Mouse (Mus musculus): Measurements from ENCODE around the gene Ociad2.

The Ociad2 gene

DNA sequence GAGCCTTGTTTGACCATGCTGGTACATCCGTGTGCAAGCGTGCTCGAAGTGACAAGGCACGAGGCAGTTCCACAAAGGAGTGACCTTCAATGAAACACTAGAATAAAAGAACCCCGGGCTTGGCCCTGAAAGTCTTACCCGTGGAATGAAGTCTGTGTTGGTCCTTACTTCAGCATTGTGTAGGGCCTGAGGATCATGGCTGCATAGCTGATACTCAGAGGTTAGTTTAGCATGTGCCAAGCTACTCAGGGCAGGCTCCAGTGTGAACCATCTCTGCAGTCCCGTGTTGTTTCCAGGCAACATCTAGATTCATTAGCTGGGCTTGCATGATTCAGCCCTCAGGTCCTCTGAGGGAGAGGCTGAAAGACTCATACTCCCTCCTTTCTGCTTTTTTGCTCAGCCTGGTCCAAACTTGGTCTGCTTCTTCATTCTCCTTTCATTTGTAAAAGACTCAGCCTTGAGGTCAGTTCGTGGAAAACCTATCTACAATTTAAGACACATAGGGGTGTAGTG is at the start of gene Ociad2:
TSS of gene Ociad2 (minus strand) at position 306 of the 513 bp plus-strand sequence.
- DNase-seq = no peak

DNA sequence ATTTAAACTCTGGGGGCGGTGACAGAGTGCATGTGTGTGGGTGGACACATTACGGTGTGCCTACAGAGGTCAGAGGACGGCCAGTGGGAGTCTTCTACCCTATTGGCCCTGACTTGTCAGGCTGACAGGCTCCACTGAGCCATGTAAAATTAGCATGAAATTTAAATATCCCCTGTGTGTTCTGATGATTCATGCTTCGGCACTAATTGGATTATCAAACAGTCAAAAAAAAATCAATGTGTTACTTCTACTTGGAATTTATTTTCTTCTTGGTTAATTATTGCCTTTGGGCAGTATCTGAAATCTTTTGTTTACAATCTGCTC is 42.8 kb upstream of the Ociad2 start:
- no peak for DNase-seq

DNA sequence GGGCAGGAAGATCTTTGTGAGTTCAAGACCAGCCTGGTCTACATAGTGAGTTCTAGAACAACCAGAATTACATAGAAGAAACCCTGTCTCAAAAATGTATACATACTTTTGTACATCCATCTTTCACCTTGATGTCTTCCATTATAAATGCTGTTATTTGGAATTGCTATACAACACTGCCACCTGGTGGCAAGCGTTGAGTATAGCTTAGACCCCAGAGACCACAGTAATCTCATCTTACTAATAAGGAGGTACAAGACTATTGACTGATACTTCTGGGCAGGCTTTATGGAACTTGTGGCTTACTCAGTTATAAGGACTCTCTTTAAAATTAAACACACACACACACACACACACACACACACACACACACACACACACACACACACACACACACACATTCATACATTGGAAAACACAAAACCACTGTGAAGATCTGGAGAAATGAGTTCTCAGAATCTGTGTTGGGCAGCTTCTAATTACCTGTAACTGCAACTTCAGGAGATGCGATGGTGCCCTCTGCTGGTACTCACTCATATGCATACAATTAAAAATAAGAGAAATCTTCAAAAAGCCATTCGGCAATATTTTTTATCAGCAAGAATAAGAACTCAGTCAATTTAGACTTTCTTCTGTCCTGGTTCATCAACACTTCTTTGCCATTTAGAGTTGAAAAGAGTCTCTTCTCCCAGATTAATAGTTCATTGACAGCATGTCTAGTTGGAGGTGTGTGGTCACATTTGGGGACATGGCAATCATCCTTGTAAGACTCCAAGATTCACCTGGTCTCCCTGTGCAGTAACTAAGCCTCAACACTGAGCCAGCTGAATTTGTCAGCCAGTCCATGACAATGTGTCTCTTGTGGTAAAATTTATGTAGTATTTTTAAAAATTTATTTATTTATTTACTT is 42.2 kb upstream of the Ociad2 start:
- DNase-seq = peak; percentile 80

DNA sequence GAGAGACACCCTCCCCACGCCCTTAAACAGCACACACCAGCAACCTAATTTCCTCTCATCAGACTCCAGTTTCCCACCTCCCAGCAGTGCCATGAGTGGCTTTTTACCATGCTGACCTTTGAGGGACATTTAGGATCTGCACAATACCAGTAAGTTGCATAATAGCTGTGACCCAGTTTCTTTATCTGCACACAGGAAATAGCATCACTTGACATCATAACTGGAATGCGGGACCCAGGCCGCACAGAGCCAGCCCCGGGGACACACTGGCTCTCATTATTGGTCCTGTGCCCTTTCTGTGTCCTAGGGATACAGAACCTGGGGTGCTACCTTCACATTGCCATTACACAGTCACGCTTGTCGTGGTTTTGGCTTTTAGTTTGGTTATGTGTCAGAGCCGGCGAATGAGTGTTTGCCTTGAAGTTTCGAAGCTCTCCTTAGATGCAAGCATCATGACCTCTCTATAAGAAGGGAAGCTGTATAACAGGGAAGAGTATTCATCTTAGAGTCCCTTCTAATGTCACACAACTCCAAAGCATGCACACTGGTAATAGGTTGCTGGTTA is 41.2 kb upstream of the Ociad2 start:
- no peak for DNase-seq

DNA sequence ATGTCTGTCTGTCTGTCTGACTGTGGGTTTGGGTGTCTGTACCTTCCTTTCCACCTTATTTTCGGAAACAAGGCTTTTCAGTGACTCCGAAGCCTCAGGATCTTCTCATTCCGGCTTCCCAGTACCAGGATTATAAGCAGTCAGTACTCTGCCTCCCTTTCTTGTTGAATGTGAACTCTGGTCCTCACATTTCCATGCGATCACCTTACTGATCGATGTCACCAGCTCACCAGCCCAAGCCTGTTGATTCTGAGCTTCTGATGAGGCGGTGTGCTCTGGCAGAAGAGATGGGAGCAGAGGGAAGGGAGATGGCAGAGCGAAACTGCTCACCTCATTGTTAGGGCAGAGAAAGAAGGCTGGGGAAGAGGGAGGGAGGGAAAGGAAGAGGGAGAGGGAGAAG is 40.7 kb upstream of the Ociad2 start:
- DNase-seq = no peak

DNA sequence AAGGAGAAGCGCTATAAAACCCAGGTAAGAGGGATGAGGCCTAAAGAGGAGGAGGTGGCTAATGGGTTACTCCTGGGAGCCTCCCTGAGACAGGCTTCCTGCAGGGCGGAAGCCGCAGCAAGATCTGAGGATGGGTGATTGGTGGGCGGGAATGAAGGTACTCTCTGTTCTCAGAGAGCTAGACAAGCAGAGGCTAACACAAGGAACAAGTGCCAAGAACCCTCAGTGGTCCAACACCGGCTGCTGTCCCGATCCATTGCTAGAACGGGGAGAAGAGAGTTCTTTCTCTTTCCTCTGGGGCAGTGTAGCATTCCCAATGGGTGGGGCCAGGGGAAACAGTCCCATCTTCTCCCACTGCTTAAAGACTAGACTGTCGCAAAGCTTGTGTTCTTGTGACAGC is 40.0 kb upstream of the Ociad2 start:
- no peak for DNase-seq

DNA sequence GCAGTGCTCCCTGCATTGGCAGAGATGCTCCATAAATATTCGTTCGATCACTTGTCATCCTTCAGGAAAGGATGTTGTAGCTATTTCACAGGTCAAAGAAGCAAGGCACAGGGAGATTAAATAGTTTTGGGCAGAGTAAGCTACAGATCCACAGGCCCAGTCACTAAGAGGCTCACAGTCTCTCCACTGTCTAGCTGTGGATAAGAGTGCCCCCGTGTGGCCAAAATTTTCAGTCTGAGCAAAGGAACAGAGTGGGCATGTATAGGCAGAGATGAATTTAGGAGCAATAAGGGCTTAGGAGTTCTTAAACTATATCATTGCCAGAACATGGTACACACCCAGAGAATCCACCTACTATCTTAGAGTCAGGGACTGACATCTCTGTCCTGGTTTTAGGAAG is 39.1 kb upstream of the Ociad2 start:
- peak; percentile 93 for DNase-seq

DNA sequence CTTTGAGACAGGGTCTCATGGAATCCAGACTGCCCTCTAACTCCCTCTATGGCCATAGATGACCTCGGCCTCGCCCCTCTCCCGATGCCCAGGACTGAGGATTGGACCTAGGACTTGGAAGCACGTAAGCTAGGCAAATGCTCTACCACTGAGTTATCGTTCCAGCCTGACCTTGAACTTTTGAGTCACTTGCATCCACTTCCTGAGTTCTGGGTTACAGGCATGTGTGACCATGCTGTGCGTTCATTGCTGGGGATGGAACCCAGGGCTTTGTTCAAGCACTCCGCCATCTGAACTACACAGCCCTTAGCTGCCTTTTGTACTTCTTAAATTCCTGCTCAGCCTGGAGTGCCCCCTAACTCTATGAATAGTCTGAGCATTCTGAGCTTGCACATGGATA is 35.7 kb upstream of the Ociad2 start:
- no peak for DNase-seq

DNA sequence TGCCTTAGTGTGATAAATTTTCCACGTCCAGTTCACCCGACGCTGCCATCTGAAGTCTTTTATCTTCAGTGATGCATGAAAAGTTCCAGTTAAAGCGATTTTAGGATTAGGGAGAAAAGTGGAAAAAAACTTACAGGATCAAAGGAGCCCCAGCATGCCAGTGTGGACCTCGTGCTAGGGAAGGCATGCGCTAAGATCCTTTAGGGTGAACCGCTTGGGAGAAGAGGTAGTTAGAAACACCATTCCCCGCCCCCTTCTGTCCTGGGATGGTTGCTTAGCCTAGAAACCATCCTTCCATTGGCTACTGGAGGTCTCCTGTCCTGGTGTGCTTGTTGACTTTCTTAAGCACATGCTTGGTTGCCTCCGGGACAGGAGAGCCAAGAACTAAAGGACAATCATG is 35.2 kb upstream of the Ociad2 start:
- no peak for DNase-seq

DNA sequence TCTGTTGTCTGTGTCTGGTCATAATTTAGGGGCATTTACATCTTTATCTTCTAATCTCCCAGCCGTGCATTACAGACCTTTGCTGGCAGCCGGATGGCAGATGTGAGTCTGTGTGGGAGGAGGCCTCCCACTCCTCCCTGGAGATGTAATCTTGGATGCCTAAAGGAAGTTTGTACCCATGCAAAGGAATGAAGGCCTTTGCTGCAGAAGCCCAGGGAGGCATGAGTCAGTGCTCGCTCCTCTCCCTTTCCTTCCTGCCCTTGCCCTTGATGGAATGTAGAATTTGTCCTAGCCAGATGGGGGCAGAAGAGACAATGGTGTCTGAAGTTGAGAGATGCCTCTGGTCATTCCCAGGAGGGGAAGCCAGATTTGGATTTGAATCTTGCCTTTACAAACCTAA is 32.4 kb upstream of the Ociad2 start:
- DNase-seq = no peak

DNA sequence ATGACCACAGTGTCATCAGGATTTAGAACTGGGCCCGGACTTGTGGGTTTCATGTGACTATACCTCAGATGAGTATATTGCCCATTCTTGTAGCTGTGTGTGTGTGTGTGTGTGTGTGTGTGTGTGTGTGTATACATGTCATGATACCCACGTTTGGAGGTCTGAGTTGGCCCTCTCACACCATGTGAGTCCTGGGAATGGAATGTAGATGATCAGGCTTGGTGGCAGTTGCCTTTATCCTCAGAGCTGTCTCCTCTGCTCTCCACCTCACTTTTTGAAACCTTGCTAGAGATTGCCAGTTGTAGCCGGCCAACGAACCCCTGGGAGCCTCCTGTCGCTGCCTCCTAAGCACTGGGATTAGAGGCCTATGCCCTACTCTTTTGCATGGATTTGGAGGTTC is 31.8 kb upstream of the Ociad2 start:
- no peak for DNase-seq

DNA sequence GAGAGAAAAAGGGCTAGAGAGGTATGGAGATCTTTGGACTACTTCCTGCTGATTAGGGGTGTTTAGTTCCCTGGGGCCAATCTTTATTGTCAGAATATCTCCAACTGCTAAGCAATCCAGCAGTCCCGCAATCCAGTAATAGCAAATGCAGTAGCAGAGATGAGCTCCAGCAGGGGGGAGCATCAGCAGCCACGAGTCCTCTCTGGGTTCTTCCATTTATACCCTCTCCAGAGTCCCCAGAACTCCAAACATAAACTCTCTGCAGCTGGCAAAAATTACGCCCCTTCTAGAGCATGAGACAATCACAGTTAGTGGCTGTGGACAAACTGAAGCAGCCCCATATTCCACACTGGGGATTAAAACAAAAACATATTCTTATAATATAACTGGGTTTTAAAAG is 28.9 kb upstream of the Ociad2 start:
- no peak for DNase-seq

DNA sequence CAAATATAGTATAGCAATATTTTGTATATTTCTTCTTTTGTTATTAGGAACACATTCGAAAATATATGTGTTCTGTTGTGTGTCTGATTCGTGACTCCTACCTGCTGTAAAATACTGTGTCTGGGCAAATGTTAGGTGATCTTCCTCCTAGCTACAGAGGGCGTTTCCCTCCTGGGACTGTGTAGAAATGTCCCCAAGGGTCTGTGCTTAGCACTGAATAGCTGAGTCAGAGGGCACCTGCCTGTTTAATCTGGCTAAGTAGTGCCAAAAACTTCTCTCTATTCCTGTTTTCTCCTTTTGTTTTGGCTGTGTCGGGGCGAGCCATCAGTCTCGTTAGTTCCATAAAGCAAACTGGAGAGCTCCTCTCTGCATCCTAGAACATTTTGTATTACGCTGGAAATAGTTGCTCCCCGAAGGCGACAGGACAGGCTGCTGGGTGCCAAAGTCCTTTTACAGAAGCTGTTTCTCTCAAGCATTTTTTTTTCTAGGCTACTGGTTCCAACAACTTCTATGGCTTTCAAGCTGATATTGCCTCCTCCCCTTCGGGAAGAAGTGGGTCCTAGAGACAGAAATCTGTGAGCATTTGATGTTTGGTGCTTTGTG is 28.1 kb upstream of the Ociad2 start:
- no peak for DNase-seq

DNA sequence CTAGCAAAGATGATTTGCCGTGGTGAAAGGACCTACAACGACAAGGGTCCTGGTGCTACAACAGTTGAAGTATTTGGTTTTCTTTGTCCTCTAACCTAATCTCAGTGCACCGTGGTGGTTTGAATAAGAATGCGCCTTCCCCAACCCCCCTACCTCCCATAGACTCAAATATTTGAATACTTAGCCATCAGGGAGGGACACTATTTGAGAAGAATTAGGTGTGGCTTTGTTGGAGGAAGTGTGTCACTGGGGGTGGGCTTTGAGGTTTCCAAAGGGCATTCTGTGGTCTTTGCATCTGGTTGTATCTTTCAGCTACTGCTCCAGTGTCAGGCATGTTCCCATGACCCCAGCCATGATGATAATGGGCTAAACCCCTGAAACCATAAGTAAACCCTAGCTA is 27.1 kb upstream of the Ociad2 start:
- DNase-seq = no peak

DNA sequence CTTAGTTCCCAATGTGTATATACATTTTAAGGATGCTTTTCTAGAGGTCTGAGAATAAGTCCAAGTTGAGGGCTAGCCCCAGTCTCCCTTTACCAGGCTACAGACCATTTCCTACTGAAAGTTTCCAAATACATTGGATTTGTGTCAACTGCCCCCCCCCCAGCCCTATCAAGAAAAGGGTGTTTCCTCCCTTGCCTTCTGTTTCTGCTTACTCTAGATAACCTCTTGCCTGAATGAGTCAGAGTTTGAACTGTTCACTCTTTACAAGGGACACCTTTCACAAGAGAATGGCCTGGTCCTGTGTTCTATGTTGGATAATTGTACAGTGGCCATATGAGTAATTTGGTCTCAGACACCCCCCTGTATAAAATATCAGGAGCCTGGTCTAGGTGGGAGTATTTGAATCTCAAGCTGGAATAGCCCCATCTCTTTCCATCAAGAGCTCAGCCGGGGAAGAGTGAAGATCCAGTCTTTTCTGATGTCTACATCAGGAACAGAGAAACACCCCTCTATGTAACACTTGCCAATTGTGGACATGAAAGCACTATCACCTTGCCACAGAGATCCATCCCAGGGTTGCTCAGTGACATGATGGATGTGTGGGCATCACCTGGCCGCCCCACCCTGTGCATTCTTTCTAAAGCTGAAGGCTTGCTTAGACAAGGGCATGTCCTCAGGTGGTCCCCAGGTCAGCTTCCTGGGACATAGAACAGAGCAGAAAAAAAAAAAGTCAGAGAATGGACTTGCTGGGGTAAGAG is 23.5 kb upstream of the Ociad2 start:
- DNase-seq = no peak

DNA sequence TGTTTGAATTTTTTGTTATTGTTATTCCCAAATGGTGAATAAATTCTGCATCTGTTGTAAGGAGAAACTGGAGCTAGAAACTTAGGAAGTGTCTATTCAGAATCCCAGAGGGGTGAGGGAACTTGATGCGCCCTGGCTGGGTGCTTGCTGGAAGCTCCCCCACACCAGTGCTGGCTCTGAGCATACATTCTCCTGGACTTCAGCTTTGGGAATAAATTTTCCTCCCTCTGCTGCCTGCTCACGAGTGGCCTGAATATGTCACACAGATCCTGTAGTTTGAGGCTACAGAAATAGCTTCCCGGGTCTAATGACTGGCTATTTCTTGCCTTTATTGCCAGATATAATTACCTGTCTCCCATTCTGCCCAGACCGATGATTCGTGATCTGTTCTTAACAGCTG is 22.0 kb upstream of the Ociad2 start:
- peak; percentile 29 for DNase-seq

DNA sequence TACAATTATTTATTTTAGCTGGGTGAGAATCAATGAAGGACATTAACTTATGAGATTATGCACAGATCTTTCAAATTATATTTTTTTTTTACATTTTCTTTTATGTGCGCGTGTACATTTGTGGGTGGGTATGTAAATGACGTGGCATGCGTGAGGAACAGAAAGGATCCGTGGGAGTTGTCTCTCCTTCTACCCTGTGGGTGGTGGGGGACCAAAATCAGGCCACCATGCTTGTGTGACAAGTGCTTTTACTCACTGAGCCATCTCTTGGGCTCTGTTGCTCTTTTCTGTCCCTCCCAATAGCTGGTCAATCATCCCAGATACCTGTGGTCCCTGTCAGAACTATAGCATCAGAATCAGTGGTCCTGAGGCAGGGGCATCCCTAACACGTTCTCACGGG is 21.5 kb upstream of the Ociad2 start:
- DNase-seq = no peak

DNA sequence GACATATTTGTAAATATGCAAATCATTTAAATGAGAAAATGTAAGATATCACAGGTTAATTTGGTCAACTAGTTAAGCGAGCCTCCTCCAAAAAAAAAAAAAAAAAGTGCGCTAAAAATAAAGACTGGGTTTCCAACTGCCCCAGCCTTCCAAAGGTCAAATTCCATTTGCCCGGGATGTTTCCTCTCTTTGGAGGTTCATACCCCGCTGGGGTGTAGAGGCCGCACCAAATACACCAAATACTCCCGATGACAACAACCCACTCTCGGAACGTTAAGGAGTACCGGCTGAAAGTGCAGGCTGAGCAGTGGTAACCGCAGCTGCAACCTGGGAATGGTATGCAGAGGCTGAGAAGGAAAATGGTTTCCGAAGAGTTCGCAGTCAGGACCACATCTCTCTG is 19.4 kb upstream of the Ociad2 start:
- DNase-seq = no peak

DNA sequence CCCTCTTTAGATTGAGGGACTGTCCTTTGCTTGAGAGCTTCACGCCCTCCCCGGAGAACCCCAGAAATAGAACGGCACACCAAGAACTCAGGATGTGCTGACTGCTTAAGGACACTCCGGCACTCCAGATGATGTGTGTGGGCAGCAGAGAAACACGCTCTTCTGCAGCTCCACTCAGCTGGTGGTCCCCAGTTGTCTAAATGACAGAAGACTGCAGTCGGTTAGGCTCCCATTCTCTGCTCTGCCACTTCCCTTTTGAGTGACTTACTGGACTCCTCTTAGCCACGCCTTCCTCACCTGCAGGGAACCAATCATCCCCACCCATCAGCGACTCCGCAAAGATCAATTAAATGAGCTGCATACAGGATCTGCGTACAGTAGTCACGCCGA is 18.9 kb upstream of the Ociad2 start:
- no peak for DNase-seq

DNA sequence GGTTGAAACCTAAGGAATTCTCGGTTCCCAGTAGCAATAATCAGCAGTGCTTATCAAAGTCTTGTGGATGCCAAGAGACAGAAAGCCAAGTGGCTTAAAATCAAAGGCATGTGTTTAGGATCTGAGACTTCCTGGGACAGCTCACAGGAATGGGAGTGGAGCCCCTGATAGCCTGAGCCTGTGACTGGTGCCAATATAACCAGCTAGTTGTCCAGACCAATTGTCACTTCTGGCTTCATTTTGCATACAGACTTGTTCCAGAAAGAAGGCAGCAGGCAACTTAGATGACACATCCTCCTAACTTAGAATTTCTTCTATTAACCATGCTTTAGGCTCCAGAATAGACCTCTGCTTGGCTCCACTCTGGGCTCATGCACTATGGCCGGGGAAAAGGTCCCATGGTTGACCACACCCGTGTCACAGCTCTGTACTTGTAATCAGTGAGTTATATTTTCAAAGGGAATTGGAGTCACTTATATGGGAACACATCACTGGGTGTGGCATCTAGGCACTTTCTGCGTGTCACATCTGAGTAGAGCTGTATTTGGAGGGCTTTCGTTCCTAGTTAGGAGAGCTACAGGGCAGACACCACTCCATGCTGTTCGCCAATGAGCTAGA is 18.4 kb upstream of the Ociad2 start:
- DNase-seq = no peak

DNA sequence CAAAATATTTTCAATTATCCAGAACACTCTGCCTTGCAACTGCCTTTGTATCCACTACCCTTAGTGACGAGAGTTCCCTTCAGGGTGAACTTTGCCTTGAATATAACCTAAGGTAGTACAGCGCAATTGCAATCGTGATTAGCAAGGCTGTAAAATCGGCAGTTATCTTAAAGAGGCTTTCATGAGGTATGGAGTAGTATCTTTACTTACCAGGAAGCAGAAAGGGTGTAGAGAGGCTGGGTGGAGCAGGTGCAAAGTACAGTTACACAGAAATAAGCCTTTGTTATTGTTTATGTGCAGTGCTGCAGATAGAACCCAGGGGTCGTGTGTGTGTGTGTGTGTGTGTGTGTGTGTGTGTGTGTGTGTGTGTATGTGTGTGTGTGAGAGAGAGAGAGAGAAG is 14.6 kb upstream of the Ociad2 start:
- DNase-seq = no peak

DNA sequence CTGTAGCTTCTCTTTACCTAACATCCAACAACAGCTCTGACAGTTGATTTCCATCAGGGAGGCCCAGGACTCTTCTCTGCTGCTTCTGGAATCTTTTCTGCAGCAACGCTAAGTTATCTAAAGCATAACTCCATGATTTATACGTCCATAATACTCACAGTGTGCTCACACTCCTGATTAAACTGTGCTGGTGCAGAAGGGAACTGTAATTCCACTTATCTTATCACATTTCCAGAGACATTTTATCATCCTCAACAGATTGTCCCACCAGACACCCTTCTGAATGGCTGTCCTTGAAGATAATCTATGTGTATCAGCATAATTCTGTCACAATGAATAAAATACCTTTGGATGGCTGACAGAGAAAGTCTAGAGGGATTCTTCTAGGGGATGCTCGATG is 13.2 kb upstream of the Ociad2 start:
- no peak for DNase-seq

DNA sequence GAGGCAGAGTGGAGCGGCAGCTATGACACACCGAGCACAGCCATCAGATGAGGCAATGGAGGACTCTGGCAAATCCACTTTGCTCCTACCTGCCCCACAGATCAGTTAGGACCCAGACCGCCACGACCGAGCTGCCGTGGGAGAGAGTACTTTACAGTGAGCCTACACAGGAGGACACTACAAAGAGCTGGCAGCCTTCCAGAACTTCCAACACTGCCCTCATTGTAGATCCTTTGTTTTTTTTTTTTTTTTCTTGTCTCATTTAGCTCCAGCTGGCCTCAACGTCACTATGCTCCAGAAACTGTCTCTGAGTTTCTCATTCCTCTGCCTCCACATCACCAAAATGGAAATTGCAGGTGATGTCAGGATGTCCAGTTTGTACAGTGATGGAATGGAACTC is 12.7 kb upstream of the Ociad2 start:
- DNase-seq = peak; percentile 31

Data from kidney, postnatal 10 days (tissue).